Mouse (Mus musculus): Measurements from ENCODE around the gene Rpl31.

- TF ChIP-seq CTCF (conservative IDR thresholded peaks at IDR 0.05; ENCODE audit: insufficient read depth, insufficient read length, low read depth, low read length) (no peak), POLR2A (IDR thresholded peaks at IDR 0.05; ENCODE audit: low read depth, low read length) (no peak)
Observed at GRCm38 (mm10) chr1:39379021-39379420, 11.4 kb downstream of the Rpl31 start.

All from kidney, adult 2 months (tissue).